Mouse (Mus musculus) forebrain, embryonic 11.5 days (tissue): ENCODE measurements around the gene Kpna2. TPM values are rescaled to one million over a fixed set of nuclear protein-coding genes. Genes with fewer than 3 reads are reported as not detected.

Experiments used
- ATAC-seq: fragments of 200-750 bp; cut with Nextera tagmentation; replicated peaks from 2 replicates; pipeline ENCODE4 v1.8.0; 2017; ENCODE audit warnings: moderate TSS enrichment; ENCODE audit not compliant: low FRiP score
- DNase-seq: peaks from one replicate; pipeline ENCODE4 v3.0.0-alpha.2; 2017; ENCODE audit warnings: low spot score
- H3K27ac ChIP-seq: fragments of 300-500 bp; sonication (generic); 2 replicates; pipeline ENCODE4 v1.5.1; 2014; ENCODE audit warnings: low read depth, low read length
- H3K27me3 ChIP-seq: fragments of 300-500 bp; sonication (generic); 2 replicates; pipeline ENCODE4 v1.6.1; 2014; ENCODE audit warnings: mild to moderate bottlenecking, low read length, mixed read lengths; ENCODE audit not compliant: control insufficient read depth, insufficient read depth
- H3K36me3 ChIP-seq: fragments of 300-500 bp; sonication (generic); 2 replicates; pipeline ENCODE4 v1.6.1; 2014; ENCODE audit warnings: mild to moderate bottlenecking, low read length, moderate library complexity, mixed read lengths; ENCODE audit not compliant: control insufficient read depth, insufficient read depth
- H3K4me1 ChIP-seq: fragments of 300-500 bp; sonication (generic); replicated peaks from 2 replicates; pipeline ENCODE4 v1.6.1; 2014; ENCODE audit warnings: low read length, mixed read lengths; ENCODE audit not compliant: control insufficient read depth, insufficient read depth
- H3K4me2 ChIP-seq: fragments of 300-500 bp; sonication (generic); 2 replicates; pipeline ENCODE4 v1.6.1; 2014; ENCODE audit warnings: low read depth, mild to moderate bottlenecking, low read length, moderate library complexity, mixed read lengths; ENCODE audit not compliant: severe bottlenecking
- H3K4me3 ChIP-seq: fragments of 300-500 bp; sonication (generic); 2 replicates; pipeline ENCODE4 v1.5.1; 2014; ENCODE audit warnings: low read depth, low read length
- H3K9ac ChIP-seq: fragments of 300-500 bp; sonication (generic); 2 replicates; pipeline ENCODE4 v1.6.1; 2014; ENCODE audit warnings: low read length
- H3K9me3 ChIP-seq: fragments of 300-500 bp; sonication (generic); 2 replicates; pipeline ENCODE4 v1.6.1; 2016; ENCODE audit warnings: low read length, mixed read lengths; ENCODE audit not compliant: control insufficient read depth
- WGBS: fragments of 180-500 bp; shearing (Covaris S2); extraction: QIAGEN DNeasy Blood & Tissue Kit; methylation state at CpG from one replicate; pipeline ENCODE4 v1.1.7; 2014; 5-methylcytosine and 5-hydroxymethylcytosine counted together
- polyA plus RNA-seq: library from polyadenylated mRNA; unstranded; fragments of >200 nt; fragmentation: Nextera tagmentation; extraction: Ambion mirVana; gene quantifications from 2 replicates; pipeline ENCODE4 v1.2.1, GENCODE M21; 2014

The Kpna2 gene
- polyA plus RNA-seq, 1 experiment from 2014 or later = 777 TPM

- H3K4me1 ChIP-seq = no peaks in the 10 kb centered on the region
- H3K27me3 ChIP-seq = no peaks in the 10 kb centered on the region
- no peaks in the 10 kb centered on the region for H3K9me3 ChIP-seq
- no peaks in the 10 kb centered on the region for H3K36me3 ChIP-seq
- H3K9ac ChIP-seq = no peak overlapping the region
- no peak overlapping the region for H3K4me2 ChIP-seq
- ATAC-seq = no peak
- H3K4me3 ChIP-seq = no peak overlapping the region
- no peak overlapping the region for H3K27ac ChIP-seq
- DNase-seq = no peak
- 80% methylated on average over 10 of the region's 10 CpGs for WGBS
These were observed 31.7 kb downstream of the Kpna2 start for GRCm38 (mm10) chr11:106967630-106968029.

- no peaks in the 10 kb centered on the region for H3K36me3 ChIP-seq
- WGBS = 90% methylated on average over 4 of the region's 4 CpGs
- no peak for DNase-seq
These were observed 33.5 kb downstream of the Kpna2 start for GRCm38 (mm10) chr11:106965881-106966280.

GRCm38 (mm10) chr11:106962310-106962709, 37.0 kb downstream of the Kpna2 start:
- H3K9me3 ChIP-seq = no peaks in the 10 kb centered on the region
- no peak overlapping the region for H3K9ac ChIP-seq
- no peak for ATAC-seq
- no peaks in the 10 kb centered on the region for H3K4me1 ChIP-seq
- DNase-seq = no peak
- H3K27me3 ChIP-seq = no peaks in the 10 kb centered on the region
- no peak overlapping the region for H3K27ac ChIP-seq
- H3K4me3 ChIP-seq = no peak overlapping the region
- no peaks in the 10 kb centered on the region for H3K36me3 ChIP-seq
- 84% methylated on average over 9 of the region's 9 CpGs for WGBS
- H3K4me2 ChIP-seq = no peak overlapping the region

More at GRCm38 (mm10) chr11:106965881-106966280, 33.5 kb downstream of the Kpna2 start:
- Histone ChIP-seq H3K4me3 (no peak overlapping the region), H3K9ac (no peak overlapping the region), H3K27me3 (no peaks in the 10 kb centered on the region), H3K4me1 (no peaks in the 10 kb centered on the region), H3K27ac (no peak overlapping the region), H3K9me3 (no peaks in the 10 kb centered on the region), H3K4me2 (no peak overlapping the region)
- no peak for ATAC-seq

GRCm38 (mm10) chr11:106961471-106962081, 37.8 kb downstream of the Kpna2 start:
- Histone ChIP-seq H3K4me1 (no peaks in the 10 kb centered on the region), H3K36me3 (no peaks in the 10 kb centered on the region), H3K4me3 (no peak overlapping the region), H3K9me3 (no peaks in the 10 kb centered on the region), H3K27ac (no peak overlapping the region), H3K27me3 (no peaks in the 10 kb centered on the region), H3K9ac (no peak overlapping the region), H3K4me2 (no peak overlapping the region)
- ATAC-seq = no peak
- 76% methylated on average over 13 of the region's 13 CpGs for WGBS
- DNase-seq = no peak

GRCm38 (mm10) chr11:106959121-106959520, 40.2 kb downstream of the Kpna2 start:
- Histone ChIP-seq H3K27me3 (no peaks in the 10 kb centered on the region), H3K4me3 (no peak overlapping the region), H3K36me3 (no peaks in the 10 kb centered on the region), H3K4me1 (no peaks in the 10 kb centered on the region), H3K9me3 (no peaks in the 10 kb centered on the region), H3K27ac (no peak overlapping the region), H3K9ac (no peak overlapping the region), H3K4me2 (no peak overlapping the region)
- ATAC-seq (no peak), DNase-seq (no peak)
- WGBS = 86% methylated on average over 5 of the region's 5 CpGs

- no peaks in the 10 kb centered on the region for H3K27me3 ChIP-seq
- 87% methylated on average over 6 of the region's 6 CpGs for WGBS
- no peak overlapping the region for H3K27ac ChIP-seq
- no peaks in the 10 kb centered on the region for H3K9me3 ChIP-seq
- H3K4me1 ChIP-seq = no peaks in the 10 kb centered on the region
- no peak for DNase-seq
- no peak for ATAC-seq
- H3K36me3 ChIP-seq = no peaks in the 10 kb centered on the region
- H3K9ac ChIP-seq = no peak overlapping the region
- H3K4me3 ChIP-seq = no peak overlapping the region
- H3K4me2 ChIP-seq = no peak overlapping the region
These were observed 40.8 kb downstream of the Kpna2 start for GRCm38 (mm10) chr11:106958407-106959071.

GRCm38 (mm10) chr11:106957271-106957980, 41.9 kb downstream of the Kpna2 start:
- ATAC-seq = no peak
- Histone ChIP-seq H3K27ac (no peak overlapping the region), H3K9ac (no peak overlapping the region), H3K4me3 (no peak overlapping the region), H3K27me3 (no peaks in the 10 kb centered on the region), H3K36me3 (no peaks in the 10 kb centered on the region), H3K4me2 (no peak overlapping the region), H3K9me3 (no peaks in the 10 kb centered on the region), H3K4me1 (no peaks in the 10 kb centered on the region)
- WGBS = 88% methylated on average over 12 of the region's 12 CpGs
- DNase-seq = no peak

- ATAC-seq = no peak
- Histone ChIP-seq H3K27me3 (no peaks in the 10 kb centered on the region), H3K4me3 (no peak overlapping the region), H3K9ac (no peak overlapping the region), H3K9me3 (no peaks in the 10 kb centered on the region), H3K4me1 (no peaks in the 10 kb centered on the region), H3K27ac (no peak overlapping the region), H3K36me3 (no peaks in the 10 kb centered on the region), H3K4me2 (no peak overlapping the region)
- WGBS = 73% methylated on average over 8 of the region's 8 CpGs
- no peak for DNase-seq
These were observed 44.8 kb downstream of the Kpna2 start for GRCm38 (mm10) chr11:106954566-106954965.
